Mouse (Mus musculus) heart, embryonic 11.5 days (tissue): Measurements from ENCODE around the gene Rgma. TPM values are rescaled to one million over a fixed set of nuclear protein-coding genes. Genes with fewer than 3 reads are reported as not detected.

Source experiments
- ATAC-seq: fragments of 200-750 bp; cut with Nextera tagmentation; replicated peaks from 2 replicates; pipeline ENCODE4 v1.8.0; 2017; ENCODE audit warnings: moderate library complexity; ENCODE audit not compliant: insufficient number of reproducible peaks, low FRiP score, low TSS enrichment
- H3K27ac ChIP-seq: fragments of 300-500 bp; sonication (generic); 2 replicates; pipeline ENCODE4 v1.5.1; 2014; ENCODE audit warnings: mild to moderate bottlenecking, low read depth, low read length
- H3K27me3 ChIP-seq: fragments of 300-500 bp; sonication (generic); 2 replicates; pipeline ENCODE4 v1.6.1; 2014; ENCODE audit warnings: mild to moderate bottlenecking, low read length, mixed read lengths; ENCODE audit not compliant: control insufficient read depth, insufficient read depth
- H3K36me3 ChIP-seq: fragments of 300-500 bp; sonication (generic); 2 replicates; pipeline ENCODE4 v1.6.1; 2014; ENCODE audit warnings: mild to moderate bottlenecking, low read length, moderate library complexity, mixed read lengths; ENCODE audit not compliant: control insufficient read depth, insufficient read depth
- H3K4me1 ChIP-seq: fragments of 300-500 bp; sonication (generic); 2 replicates; pipeline ENCODE4 v1.6.1; 2014; ENCODE audit warnings: low read length; ENCODE audit not compliant: control insufficient read depth, insufficient read depth
- H3K4me2 ChIP-seq: fragments of 300-500 bp; sonication (generic); 2 replicates; pipeline ENCODE4 v1.6.1; 2014; ENCODE audit warnings: mild to moderate bottlenecking, moderate library complexity
- H3K4me3 ChIP-seq: fragments of 300-500 bp; sonication (generic); 2 replicates; pipeline ENCODE4 v1.5.1; 2014; ENCODE audit warnings: low read depth, low read length
- H3K9ac ChIP-seq: fragments of 300-500 bp; sonication (generic); 2 replicates; pipeline ENCODE4 v1.6.1; 2014; ENCODE audit warnings: mild to moderate bottlenecking, low read depth, low read length, moderate library complexity
- H3K9me3 ChIP-seq: fragments of 300-500 bp; sonication (generic); replicated peaks from 2 replicates; pipeline ENCODE4 v1.6.1; 2016; ENCODE audit warnings: low read length; ENCODE audit not compliant: control insufficient read depth
- WGBS: fragments of 180-500 bp; shearing (Covaris S2); extraction: QIAGEN DNeasy Blood & Tissue Kit; methylation state at CpG from one replicate; pipeline ENCODE4 v1.1.7; 2014; ENCODE audit not compliant: insufficient replicate concordance; 5-methylcytosine and 5-hydroxymethylcytosine counted together
- polyA plus RNA-seq: library from polyadenylated mRNA; unstranded; fragments of >200 nt; fragmentation: Nextera tagmentation; extraction: Ambion mirVana; gene quantifications from 2 replicates; pipeline ENCODE4 v1.2.1, GENCODE M21; 2014

The Rgma gene
- 4.2 and 5.8 TPM in 2 replicates for polyA plus RNA-seq

DNA sequence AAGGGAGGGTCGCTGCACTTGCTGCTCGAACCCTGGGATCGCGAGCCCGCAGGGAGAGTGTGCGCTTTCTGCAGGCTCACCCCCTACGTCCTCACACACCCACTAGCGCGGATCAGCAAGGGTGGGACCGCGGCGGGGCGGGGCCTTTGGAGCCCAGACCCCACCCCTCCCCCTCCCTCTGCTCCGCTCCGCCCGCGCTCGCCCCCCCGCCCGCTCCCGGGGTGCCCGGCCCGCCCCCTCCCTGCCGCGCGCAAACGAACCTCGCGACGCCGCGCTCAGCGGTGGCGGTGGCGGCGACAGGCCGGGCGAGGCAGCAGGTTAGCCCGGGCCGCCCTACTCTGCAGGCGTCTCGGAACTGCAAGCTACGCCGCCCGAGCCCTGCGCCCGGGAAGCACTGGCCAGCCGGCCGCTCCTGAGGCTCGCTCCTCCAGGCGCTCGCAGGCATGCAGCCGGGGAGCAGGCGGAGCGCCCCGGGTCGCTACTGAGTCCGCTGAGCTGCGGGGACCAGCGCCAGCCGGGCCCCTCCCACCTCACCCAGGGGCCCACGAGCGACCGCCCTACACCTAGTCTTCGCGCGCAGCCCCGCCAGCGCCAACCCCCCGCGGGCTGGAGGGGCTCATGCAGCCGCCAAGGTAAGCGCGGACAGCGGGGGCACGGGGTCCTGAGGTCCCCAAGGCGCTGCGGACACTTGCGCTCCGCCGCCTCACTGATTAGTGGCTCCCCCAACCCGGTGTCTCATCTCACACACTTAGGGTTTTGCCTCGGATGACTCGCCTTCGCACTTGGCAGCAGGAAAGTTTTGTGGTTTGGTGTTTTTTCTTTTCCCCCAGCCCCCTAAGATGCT is at the start of gene Rgma:
TSS of gene Rgma (plus strand) at position 253 of the 844 bp plus-strand sequence.
- peaks cover 80% of the 10 kb centered on the region for H3K27me3 ChIP-seq

DNA sequence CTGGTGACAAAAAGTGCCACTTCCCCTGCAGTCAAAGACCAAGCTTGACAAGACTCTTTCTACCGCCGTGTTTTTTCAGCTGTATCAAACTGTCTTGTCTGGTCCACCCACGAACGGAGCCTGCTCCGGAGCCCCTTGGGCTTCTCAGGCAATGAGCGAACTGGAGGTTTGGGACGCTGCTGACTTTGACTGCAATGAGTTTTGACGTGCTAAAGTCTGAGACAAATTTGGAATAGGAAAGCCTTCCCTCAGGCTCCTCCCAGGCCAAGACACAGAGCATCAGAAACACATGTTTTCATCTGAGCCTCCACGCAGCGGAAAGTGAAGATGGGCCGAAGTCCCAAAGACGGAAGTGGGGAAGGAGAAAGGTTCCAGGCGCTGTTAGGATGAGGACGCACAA is 49.1 kb upstream of the Rgma start:
- 82% methylated on average over 14 of the region's 14 CpGs for WGBS
- no peak overlapping the region for H3K4me2 ChIP-seq

More for the DNA sequence above, at the start of gene Rgma:
- Histone ChIP-seq H3K36me3 (no peaks in the 10 kb centered on the region), H3K4me2 (peak within 1 kb of the TSS; percentile 82), H3K4me1 (peaks cover 6% of the 10 kb centered on the region; the same call in 1 of the 2 replicates), H3K9me3 (no peaks in the 10 kb centered on the region), H3K27ac (no peak within 1 kb of the TSS), H3K9ac (peak within 1 kb of the TSS; percentile 47; the same call in 1 of the 2 replicates), H3K4me3 (peak within 1 kb of the TSS; percentile 62)
- peak; percentile 74 for ATAC-seq
- under 1% methylated on average over 50 of the region's 85 CpGs for WGBS

DNA sequence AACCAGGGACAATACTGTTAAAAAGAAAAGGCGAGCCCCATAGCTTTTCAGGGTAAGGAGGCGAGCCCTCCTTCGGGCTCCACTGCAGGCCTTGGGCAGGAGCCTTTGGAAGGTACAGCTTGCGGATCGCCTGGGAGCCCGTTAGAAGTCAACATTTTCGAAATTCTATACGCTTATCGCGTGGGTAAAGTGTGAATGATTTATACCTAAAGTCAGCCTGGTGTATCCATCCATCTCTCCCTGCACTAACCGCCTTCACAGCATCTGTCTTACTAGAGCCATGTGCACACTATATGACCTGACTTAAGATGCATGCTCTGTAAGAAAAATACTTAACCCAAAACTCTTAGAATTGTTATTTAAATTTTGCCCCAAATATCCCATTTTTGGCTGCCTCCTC is 48.6 kb upstream of the Rgma start:
- H3K9ac ChIP-seq: no peak overlapping the region
- H3K27me3 ChIP-seq: no peaks in the 10 kb centered on the region; the same call in 1 of the 2 replicates
- H3K9me3 ChIP-seq: no peaks in the 10 kb centered on the region; the same call in 1 of the 2 replicates
- H3K36me3 ChIP-seq: no peaks in the 10 kb centered on the region
- no peak overlapping the region for H3K27ac ChIP-seq
- H3K4me2 ChIP-seq: no peak overlapping the region
- no peak for ATAC-seq
- H3K4me1 ChIP-seq: peaks cover 6% of the 10 kb centered on the region
- H3K4me3 ChIP-seq: no peak overlapping the region
- WGBS: 88% methylated on average over 11 of the region's 11 CpGs

More for the DNA sequence above, 49.1 kb upstream of the Rgma start:
- ATAC-seq: no peak
- Histone ChIP-seq H3K4me3 (no peak overlapping the region), H3K9ac (no peak overlapping the region), H3K27me3 (no peaks in the 10 kb centered on the region; the same call in 1 of the 2 replicates), H3K9me3 (no peaks in the 10 kb centered on the region; the same call in 1 of the 2 replicates), H3K36me3 (no peaks in the 10 kb centered on the region), H3K27ac (no peak overlapping the region), H3K4me1 (peaks cover 5% of the 10 kb centered on the region; the same call in 1 of the 2 replicates)

GRCm38 (mm10) chr7:73327193-73327592 is 48.1 kb upstream of the Rgma start:
- H3K9me3 ChIP-seq: no peaks in the 10 kb centered on the region; the same call in 1 of the 2 replicates
- no peaks in the 10 kb centered on the region; the same call in 1 of the 2 replicates for H3K27me3 ChIP-seq
- H3K36me3 ChIP-seq: no peaks in the 10 kb centered on the region
- H3K4me1 ChIP-seq: peaks cover 8% of the 10 kb centered on the region
- WGBS: 56% methylated on average over 8 of the region's 8 CpGs
- no peak overlapping the region for H3K4me3 ChIP-seq
- no peak overlapping the region for H3K9ac ChIP-seq
- no peak for ATAC-seq
- no peak overlapping the region for H3K27ac ChIP-seq
- no peak overlapping the region for H3K4me2 ChIP-seq

GRCm38 (mm10) chr7:73327652-73328051 is 47.7 kb upstream of the Rgma start:
- 80% methylated on average over 5 of the region's 5 CpGs for WGBS
- H3K9ac ChIP-seq: no peak overlapping the region
- no peak overlapping the region for H3K4me2 ChIP-seq

DNA sequence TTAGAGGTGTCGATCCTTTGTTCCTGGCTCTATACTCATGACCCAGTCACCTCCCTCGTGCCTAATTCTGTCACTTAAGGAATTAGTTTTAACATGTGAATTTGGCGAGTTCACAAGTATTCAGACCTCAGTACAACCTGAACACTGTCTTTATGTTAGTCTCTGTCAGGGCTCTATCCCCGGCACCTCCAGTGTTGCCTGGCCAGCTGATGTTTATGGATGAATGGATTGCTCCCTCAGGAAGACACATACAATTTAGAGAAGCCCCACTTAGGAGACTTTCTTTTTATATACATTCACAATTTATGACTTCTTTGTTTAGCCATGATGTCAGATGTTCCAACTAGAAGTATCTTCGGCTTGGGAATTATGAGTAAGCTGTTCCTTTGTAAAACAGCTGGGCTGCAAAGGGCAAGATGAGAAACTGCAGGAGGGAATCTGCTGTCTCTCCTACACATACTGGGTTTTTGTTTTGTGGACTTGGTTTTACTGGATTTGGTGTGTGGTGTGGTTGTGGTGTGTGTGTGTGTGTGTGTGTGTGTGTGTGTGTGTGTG is 46.6 kb upstream of the Rgma start:
- no peak overlapping the region for H3K9ac ChIP-seq
- WGBS: 53% methylated on average over 5 of the region's 5 CpGs
- no peak overlapping the region for H3K4me3 ChIP-seq
- H3K4me2 ChIP-seq: no peak overlapping the region
- H3K4me1 ChIP-seq: peaks cover 8% of the 10 kb centered on the region
- H3K27ac ChIP-seq: no peak overlapping the region
- 0 out of 2 replicates have a peak, but pooled peaks cover 2% of the 10 kb centered on the region for H3K27me3 ChIP-seq
- no peaks in the 10 kb centered on the region for H3K36me3 ChIP-seq
- no peak for ATAC-seq
- no peaks in the 10 kb centered on the region; the same call in 1 of the 2 replicates for H3K9me3 ChIP-seq

More at GRCm38 (mm10) chr7:73327652-73328051, 47.7 kb upstream of the Rgma start:
- no peaks in the 10 kb centered on the region for H3K36me3 ChIP-seq
- H3K4me3 ChIP-seq: no peak overlapping the region
- H3K27me3 ChIP-seq: no peaks in the 10 kb centered on the region; the same call in 1 of the 2 replicates
- no peak overlapping the region for H3K27ac ChIP-seq
- no peak for ATAC-seq
- H3K9me3 ChIP-seq: no peaks in the 10 kb centered on the region; the same call in 1 of the 2 replicates
- peaks cover 8% of the 10 kb centered on the region for H3K4me1 ChIP-seq

DNA sequence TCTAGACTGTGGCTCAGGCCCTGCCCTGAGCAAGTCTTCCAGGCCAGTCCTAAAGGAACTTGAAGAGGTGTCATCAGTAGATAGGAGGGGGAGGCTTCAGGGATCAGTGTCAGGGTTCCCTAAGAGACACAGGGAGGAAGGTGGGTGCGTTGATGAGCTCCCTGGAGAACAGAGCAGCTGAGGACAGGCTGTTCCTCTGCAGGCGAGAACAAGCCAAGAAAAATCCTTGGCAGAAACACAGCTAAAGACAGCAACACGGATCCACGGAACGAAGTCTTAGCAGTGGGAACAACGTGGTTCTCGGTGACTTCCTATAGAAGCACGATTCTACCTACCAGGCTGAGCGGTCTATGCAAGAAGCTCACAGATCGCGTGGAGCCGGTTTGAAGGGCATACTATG is 44.6 kb upstream of the Rgma start:
- H3K4me1 ChIP-seq: peaks cover 8% of the 10 kb centered on the region
- no peaks in the 10 kb centered on the region for H3K9me3 ChIP-seq
- WGBS: 82% methylated on average over 12 of the region's 12 CpGs

GRCm38 (mm10) chr7:73331645-73332044 is 43.7 kb upstream of the Rgma start:
- no peak for ATAC-seq
- H3K9ac ChIP-seq: no peak overlapping the region
- no peaks in the 10 kb centered on the region for H3K36me3 ChIP-seq
- no peak overlapping the region for H3K4me2 ChIP-seq
- 36% methylated on average over 7 of the region's 7 CpGs for WGBS
- no peak overlapping the region for H3K27ac ChIP-seq
- H3K9me3 ChIP-seq: no peaks in the 10 kb centered on the region
- H3K27me3 ChIP-seq: 0 out of 2 replicates have a peak, but pooled peaks cover 2% of the 10 kb centered on the region
- H3K4me1 ChIP-seq: peaks cover 8% of the 10 kb centered on the region
- H3K4me3 ChIP-seq: no peak overlapping the region

More for the DNA sequence above, 44.6 kb upstream of the Rgma start:
- no peaks in the 10 kb centered on the region for H3K36me3 ChIP-seq
- ATAC-seq: no peak
- H3K27ac ChIP-seq: no peak overlapping the region
- H3K9ac ChIP-seq: no peak overlapping the region
- no peak overlapping the region for H3K4me3 ChIP-seq
- H3K4me2 ChIP-seq: no peak overlapping the region
- H3K27me3 ChIP-seq: 0 out of 2 replicates have a peak, but pooled peaks cover 2% of the 10 kb centered on the region
